ENCODE assay signal across 18 mouse cellular contexts in genomic region chr14:79118457-79118856, GRCm38 (mm10).
DNase-seq lines count a peak whose midpoint lies in the region; ATAC-seq lines count a peak whose summit lies in the region.
"Had no signal": no experiment of that assay in that cellular context is flagged by ENCODE, and none has a peak within 500 bp of the region (broad histone marks: within the 10 kb centered on the region; RNA-seq: fewer than 3 reads in every experiment).

No protein-coding gene starts in this region.

- DNase-seq in heart, adult 11 months: peak; percentile 83
- no peak for DNase-seq in heart, postnatal 10 days
- no peak for DNase-seq in left cerebral cortex, adult 8-10 months (ENCODE audit: low spot score in 2 of 2)
- DNase-seq in adrenal gland, adult 2 months: no peak
- DNase-seq: adrenal gland, postnatal 14 days; B cell, adult 2 months; cerebellum, adult 18-20 months; cerebellum, adult 9-11 months; cerebellum, postnatal 25 days; embryo, embryonic 11 days; gastrocnemius, postnatal 10 days; heart, postnatal 14 days had no signal

- ATAC-seq in common myeloid progenitor, adult 5-6 weeks (replicated peaks; ENCODE audit: low read depth, poor library complexity, severe bottlenecking): 0 out of 2 replicates have a peak, but pooled peaks have one; percentile 34
- peak; percentile 86 for ATAC-seq in megakaryocyte, adult 5-6 weeks (ENCODE audit: poor library complexity, severe bottlenecking)
- peak; percentile 45; the same call in 1 of the 2 replicates for ATAC-seq in neutrophil, adult 5-6 weeks (ENCODE audit: extremely low read depth, insufficient number of reproducible peaks, low FRiP score, poor library complexity, severe bottlenecking)
- ATAC-seq: forebrain, embryonic 15.5 days; intestine, postnatal 0 days; Patski had no signal

- intact Hi-C loops in heart, postnatal 10 days (cut with DNase I): no loop called here

Comparison
In these comparisons a context has a peak if more than half of its experiments do, and no peak if none do; other contexts are left out.
1. ATAC-seq: peak in every context shown above with its lines; median percentile 86 in megakaryocyte, adult 5-6 weeks; 45 in neutrophil, adult 5-6 weeks; 34 in common myeloid progenitor, adult 5-6 weeks.